Mouse (Mus musculus) heart, postnatal 25 days (tissue): ENCODE measurements around the gene Efcab3. TPM values are rescaled to one million over a fixed set of nuclear protein-coding genes. Genes with fewer than 3 reads are reported as not detected.
A peak's percentile ranks its signal among the peaks of the same experiment; 100 is the strongest.
"Not testable (repeated sequence)": the region's sequence is repeated elsewhere in the genome, so short reads cannot be mapped to it uniquely, and the experiment has no call there.

Source experiments
- DNase-seq: peaks from one replicate; pipeline ENCODE4 v3.0.0; 2022; ENCODE audit warnings: low spot score
- intact Hi-C: fragments of 180-260 bp; cut with DNase I; formaldehyde crosslinking; loops from one replicate; pipeline ENCODE4 v1.15.1; 2025
- total RNA-seq, 2 experiments: library from RNA; stranded (reverse); gene quantifications; 2 replicates each; pipeline ENCODE4 v1.2.3; 2021

Gene Efcab3
- total RNA-seq = not detected

DNA sequence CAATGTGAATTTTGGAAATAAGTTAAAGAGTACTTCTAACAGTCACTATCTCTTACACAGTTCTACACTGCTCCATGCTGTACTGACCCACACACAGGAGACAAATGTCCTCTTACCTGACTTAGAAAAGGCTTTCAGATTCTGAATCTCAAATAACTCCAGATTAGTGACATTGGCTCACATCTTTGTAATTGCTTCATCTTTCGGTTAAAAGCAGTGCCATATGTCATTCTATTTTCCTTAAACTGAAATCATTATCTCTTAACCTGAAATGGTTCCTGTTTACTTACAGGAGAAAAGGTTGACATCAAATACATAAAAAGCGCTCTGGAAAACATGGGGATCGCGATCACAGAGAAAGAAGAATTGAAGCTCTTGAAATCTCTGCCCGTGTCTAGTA is at the start of gene Efcab3:
TSS of gene Efcab3 (plus strand) at position 301 of the 400 bp plus-strand sequence.
- intact Hi-C loops = no loop called here
- DNase-seq = no peak

DNA sequence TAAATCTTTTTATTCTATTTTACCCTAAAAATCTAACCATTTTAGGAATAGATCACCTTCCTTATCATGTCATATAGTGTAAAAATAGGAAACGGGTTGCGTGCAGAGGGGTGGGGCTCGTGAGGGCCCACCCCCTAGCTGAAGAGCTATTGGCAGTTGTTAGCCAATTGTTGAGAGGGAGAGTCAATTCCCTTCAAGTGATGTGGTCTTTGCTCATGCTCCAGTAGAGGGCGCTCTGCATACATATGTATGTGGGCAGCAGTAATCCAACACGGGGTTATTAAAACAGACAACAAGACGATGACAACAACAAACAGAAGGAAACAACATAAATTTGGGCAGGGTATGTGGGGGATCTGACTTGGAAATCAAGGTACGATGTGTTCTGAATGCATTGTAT is 42.3 kb upstream of the Efcab3 start:
- DNase-seq = no peak

DNA sequence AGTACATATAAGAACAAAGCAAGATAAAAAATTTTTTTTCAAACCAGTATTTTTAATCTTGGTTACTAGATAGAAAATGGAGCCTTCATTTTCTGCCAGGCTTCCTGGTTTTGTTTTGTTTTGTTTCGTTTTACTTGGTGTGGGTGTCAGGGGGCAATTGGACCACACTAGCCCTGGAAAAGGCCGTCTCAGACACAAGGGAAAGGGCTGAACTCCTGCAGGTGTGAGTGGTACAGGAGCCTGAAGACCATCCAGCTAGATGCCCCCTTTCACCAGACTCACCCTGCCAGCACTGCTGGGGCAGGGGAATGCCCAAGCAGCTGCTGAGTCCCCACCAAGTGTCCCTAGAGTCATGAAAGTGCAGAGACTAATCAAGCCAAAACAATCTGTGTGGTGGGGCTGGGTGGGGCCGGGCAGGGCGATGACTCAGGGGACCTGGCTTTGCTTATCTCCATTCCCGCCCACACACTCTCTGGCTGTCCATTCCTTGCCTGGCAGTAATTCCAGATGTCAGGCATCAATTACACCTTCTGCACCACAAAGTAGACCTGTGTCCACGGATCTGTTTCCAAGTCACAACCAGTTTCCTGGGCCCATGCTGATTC is 34.5 kb upstream of the Efcab3 start:
- no peak for DNase-seq
- intact Hi-C loops = no loop called here

More for the DNA sequence above, 42.3 kb upstream of the Efcab3 start:
- intact Hi-C loops = no loop called here

DNA sequence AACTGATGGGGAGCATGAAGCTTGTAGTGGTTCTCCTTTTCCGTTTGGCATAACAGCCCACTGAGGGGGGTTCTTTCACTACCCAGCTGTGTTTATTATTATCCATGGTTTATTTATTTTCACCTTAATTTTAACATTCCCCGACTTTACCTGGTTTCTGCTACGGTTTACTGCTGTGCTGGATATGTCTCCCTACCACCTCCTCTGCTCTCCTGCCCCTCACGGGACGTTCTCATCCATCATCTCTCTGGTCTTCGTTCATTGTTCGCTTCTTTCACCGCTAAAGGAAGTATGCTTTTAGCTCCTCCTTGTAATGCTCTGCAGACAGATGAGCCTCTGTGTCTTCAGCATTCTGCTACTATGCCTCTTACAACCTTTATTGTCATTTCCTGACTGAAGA is 33.9 kb upstream of the Efcab3 start:
- intact Hi-C loops = no loop called here
- DNase-seq = no peak

DNA sequence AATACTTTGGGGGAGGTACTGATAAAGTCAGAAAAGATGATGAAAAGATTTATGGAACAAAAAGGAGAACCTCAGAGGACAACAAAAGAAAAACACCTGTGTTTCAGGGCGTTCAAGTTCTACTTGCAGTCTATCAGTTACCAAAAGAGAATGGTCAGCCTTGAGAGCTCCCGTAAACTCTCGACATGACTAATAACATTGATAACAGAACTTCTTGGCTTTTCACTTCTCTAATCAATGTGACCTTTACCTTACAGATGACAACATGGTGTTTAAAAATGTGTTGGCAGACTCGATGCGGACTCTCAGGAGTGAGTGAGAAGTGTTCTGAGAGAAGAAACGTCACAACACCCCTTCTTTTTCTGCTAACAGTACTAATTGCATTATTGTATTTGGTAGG is 33.2 kb upstream of the Efcab3 start:
- no peak for DNase-seq
- intact Hi-C loops = no loop called here

DNA sequence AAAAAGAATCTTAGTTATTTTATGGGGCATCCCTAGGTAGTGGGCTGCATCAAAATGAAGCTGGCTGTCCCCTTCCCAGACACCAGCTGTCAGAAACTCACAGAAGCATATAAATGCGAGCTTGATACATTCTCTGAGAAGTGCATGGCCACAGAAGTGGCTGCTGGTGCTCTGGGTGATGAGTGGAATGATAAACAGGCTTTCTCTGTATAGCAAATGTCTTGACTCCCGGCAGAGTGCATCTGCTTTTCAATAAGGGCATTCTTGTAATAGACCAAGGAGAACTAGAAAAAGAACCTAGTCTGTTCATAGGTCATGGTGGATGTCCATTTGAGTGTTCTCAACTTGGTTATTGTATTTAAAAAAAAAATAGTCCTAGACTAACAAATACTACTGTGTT is 32.3 kb upstream of the Efcab3 start:
- intact Hi-C loops = no loop called here
- DNase-seq = no peak

DNA sequence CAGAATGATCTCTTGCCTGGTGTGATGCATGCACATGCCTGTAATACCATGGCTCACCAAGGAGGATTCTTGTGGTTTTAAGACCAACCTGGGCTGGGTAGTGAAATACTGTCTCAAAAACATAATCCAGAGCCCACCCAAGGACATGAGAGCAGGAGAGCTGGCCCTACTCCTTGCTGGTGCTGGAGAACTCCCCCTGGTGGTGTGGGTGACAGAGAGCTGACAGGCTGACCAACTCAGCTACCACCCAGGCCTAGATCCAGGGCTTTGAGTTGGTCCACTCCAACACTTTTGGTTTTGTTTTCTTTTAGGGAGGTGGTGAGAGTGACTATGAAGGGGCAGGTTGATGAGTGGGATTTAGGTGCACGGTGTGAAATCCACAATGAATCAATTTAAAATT is 28.3 kb upstream of the Efcab3 start:
- DNase-seq = no peak
- intact Hi-C loops = no loop called here

DNA sequence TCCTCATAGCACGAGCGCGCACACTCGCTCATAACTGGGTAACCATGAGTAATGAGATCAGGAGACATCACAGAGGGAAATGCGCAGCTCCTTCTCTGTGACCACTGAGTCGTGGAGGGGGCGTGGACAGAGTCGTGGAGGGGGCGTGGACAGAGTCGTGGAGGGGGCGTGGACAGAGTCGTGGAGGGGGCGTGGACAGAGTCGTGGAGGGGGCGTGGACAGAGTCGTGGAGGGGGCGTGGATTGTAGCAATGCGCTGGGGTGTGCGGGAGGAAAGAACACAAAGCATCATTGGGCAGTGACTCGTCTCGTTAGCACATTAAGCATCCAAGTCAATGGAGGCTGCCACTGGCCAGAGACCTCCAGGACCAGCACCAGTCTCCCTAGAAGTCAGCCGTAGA is 49.1 kb downstream of the Efcab3 start:
- intact Hi-C loops, DNase-seq: not testable (repeated sequence)

DNA sequence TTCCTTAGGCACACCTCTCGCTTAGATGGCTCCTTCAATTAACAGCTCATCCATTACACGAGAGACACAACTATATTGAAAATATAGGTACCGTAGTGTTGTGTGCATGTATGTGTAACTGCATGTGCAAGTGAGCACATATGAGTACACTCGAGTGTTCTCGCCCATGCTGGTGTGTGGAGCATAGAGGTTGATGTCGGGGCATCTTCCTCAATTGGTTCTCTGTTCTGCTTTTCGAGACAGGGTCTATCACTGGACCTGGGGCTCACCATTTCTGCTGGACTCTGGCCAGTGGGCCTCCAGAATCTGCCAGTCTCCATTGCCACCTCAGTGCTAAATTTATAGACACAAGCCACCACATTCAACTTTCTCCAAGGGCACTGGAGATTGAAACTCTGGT is 54.4 kb downstream of the Efcab3 start:
- no peak for DNase-seq
- intact Hi-C loops = no loop called here

DNA sequence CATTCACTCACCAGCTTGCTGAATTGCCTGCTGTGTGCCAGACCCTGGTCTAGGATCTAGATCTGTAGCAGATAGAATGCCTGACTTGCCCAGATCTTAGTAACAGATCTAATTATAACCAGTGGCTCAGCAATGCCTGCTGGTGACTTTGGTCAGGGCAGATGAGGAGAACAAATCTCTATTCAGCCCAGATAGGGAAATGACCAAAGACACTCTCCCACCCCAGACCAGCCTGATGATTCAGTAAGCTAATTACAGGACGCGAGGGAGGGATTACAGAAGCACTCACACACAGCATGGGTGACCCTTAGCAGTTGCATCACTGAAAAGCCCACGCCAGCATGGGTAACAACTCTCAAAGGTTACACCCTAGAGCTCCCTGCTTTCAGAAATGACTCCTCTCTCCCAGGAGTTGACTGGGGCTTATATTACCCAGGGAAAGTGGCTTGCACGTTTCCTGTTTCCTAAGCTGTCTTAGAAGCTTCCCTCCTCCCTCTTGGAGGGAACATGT is 57.2 kb downstream of the Efcab3 start:
- no peak for DNase-seq
- intact Hi-C loops = loop anchor here (10.0 kb wide), 3 partner anchors 114 to 806 kb away; no protein-coding TSS in a partner anchor

DNA sequence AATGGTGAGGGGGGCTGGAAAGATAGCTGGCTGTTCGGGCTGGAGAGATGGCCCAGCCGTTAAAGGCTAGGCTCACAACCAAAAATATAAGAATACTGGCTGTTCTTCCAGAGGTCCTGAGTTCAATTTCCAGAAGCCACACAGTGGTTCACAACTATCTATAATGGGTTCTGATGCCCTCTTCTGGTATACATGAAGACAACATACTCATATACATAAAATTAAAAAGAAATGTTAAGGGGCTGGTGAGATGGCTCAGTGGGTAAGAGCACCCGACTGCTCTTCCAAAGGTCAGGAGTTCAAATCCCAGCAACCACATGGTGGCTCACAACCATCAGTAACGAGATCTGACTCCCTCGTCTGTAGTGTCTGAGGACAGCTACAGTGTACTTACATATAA is 58.4 kb downstream of the Efcab3 start:
- not testable (repeated sequence) for DNase-seq
- intact Hi-C loops = loop anchor here (10.0 kb wide), 3 partner anchors 113 to 807 kb away; no protein-coding TSS in a partner anchor

DNA sequence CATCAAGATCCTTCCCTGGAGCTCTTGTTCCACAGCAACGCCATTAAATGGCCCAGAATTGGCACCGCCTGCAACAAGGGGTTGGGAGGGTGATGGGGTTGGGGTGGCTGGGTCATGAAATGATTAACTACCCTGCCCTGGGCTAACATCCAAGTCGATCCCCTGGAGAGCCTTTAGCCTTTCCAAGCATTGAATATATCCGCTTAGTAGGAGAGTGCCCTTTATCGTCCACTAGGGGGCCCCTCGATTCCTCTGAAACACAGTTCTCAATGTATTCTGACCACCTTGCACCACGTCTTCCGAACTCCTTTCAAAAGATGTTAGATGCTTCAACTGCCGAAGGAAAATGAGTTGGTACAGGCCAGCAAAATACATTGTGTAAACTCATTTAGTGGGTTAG is 60.6 kb downstream of the Efcab3 start:
- DNase-seq = no peak
- intact Hi-C loops = loop anchor here (10.0 kb wide), 3 partner anchors 111 to 809 kb away; no protein-coding TSS in a partner anchor

DNA sequence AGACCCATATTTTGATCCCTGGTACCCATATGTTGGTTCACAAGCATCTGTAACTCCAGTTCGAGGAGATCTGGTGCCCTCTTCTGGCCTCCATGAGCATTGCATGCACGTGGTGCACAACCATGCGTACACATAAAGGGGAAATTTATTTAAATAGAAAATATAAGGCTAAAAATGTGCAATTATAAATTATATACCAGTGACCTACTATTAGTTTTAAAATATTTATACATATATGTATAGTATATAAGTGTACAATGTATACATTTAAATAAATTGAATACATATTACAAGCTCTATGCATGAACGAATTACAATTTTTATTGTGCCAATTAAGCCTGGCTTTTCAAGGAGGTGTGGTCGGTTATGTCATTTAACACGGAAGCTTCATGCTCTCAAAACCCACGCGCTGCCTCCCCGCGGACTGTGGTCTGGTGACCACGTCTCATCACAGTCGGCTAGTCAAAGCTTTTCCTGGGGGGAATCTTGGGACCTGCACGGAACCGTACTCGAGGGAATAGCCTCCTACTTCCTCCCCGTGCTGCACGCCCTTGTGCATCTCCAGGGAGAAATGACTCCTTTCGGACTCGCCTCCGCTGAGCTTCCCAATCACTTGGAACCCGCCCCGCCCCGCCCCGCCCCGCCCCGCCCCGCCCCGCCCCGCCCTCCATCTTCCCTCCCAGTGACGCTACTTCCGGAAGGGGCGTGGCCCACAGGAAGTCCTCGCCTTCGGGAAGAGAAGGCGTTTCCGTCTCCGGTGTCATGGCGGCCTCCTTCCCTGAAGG is 62.5 kb downstream of the Efcab3 start, which contains the start of gene Mettl2:
TSS of gene Mettl2 (plus strand) at position 691 of the 785 bp plus-strand sequence.
- intact Hi-C loops = loop anchor here (1.0 to 10.0 kb wide), 5 partner anchors 54 to 811 kb away; no protein-coding TSS in a partner anchor
- peak; percentile 49 for DNase-seq

DNA sequence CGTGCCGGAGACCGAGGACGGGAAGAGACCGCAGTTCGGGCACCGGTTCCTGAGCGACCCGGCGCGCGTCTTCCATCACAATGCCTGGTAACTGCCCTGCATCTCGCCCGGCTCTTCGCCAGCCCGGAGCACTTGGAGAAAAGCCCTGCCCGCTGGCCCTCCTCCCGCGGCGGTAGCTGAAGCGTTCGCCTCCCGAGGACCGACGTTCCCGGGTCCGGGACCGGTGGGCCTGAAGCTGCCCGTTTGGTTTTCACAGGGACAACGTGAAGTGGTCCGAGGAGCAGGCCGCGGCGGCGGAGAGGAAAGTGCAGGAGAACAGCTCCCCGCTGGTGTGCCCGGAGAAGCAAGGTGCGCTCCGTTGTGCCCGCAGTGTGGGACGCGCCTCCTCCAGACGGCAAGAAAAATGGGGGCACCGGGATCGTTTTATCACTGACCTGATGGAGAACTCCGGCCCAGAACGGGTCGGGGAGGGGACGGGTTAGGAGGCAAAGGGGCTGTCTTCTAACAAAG is 63.2 kb downstream of the Efcab3 start:
- no peak for DNase-seq
- intact Hi-C loops = loop anchor here (1.0 to 10.0 kb wide), 5 partner anchors 54 to 812 kb away; no protein-coding TSS in a partner anchor

DNA sequence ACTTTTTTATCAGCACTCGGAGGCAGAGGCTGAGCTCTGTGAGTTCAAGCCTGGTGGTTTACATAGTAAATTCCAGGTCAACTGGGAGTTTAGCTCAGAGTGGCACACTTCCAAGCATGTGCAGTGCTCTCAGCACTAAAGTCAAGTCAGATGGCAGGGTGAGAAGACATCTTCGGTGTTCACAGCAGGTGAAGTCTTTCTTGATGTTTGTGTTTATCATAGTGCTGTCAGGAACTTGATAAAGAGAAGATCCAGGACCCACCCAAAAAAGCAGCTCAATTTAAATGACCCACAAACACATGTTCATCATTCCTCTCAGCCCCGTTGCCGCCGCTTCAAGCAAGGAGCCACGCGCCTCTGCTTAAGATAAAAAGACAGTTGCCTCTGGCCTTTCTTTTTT is 72.3 kb downstream of the Efcab3 start:
- intact Hi-C loops = no loop called here
- no peak for DNase-seq

DNA sequence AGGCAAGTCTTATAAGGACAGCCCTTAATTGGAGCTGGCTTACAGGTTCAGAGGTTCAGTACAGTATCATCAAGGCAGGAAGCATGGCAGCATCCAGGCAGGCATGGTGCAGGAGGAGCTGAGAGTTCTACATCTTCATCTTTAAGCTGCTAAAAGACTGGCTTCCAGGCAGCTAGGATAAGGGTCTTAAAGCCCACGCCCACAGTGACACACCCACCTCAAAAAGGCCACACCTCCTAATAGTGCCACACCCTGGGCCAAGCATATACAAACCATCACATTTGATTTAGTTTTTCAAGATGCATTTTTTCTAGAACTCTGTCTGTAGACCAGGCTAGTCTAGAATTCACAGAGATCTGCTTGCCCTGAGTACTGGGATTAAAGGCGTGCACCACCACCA is 73.9 kb downstream of the Efcab3 start:
- intact Hi-C loops = not testable (repeated sequence)

DNA sequence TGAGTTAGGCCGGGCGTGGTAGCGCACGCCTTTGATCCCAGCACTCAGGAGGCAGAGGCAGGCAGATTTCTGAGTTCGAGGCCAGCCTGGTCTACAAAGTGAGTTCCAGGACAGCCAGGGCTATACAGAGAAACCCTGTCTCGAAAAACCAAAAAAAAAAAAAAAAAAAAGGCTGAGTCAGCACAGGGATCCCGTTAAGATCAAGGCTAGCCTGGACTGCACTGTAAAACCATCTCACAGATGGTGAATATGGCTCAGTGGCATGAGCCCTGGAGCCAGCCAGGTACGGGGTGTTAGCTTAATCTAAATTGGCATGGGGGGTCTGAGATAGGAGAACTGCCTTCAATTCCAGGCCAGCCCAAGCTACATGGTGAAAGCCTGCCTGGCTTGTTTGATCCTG is 77.1 kb downstream of the Efcab3 start:
- DNase-seq, intact Hi-C loops: not testable (repeated sequence)

More for the DNA sequence above, 73.9 kb downstream of the Efcab3 start:
- DNase-seq = not testable (repeated sequence)

DNA sequence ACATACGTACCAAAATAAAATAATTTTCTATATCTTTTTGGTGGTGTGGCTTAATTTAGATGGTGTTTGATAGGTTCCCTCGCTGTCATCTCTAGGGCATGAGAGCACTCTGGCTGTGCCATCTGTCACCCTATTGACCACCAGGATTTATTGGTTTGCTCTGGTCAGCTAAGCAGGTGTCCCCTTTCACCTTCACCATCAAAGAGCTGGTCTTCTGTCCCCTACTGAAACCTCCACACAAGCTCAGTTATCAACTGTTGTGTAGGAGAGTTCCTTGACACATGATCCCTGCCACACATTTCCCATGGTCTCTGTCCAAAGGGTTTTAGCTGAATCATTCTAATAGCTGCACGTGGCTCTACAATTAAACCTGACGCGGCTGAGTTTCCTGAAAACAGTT is 77.7 kb downstream of the Efcab3 start:
- intact Hi-C loops = no loop called here
- no peak for DNase-seq

DNA sequence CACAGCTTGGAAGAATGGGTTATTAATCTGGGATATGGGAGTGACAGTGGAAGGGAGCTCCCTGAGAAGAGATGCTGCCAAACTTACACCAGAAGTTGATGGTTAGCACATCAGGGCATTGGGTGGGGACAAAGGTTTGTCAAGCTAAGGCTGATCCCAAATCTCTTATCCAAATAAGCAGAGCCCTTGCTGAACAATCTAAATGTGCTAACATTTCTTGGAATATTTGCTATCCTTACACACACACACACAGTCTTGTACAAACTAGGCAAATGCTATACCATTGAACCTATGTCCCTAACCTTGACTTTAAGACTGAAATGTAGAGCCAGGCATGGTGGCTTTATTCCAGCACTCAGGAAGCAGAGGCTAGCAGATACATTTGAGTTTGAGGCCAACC is 80.2 kb downstream of the Efcab3 start:
- DNase-seq = no peak
- intact Hi-C loops = no loop called here

DNA sequence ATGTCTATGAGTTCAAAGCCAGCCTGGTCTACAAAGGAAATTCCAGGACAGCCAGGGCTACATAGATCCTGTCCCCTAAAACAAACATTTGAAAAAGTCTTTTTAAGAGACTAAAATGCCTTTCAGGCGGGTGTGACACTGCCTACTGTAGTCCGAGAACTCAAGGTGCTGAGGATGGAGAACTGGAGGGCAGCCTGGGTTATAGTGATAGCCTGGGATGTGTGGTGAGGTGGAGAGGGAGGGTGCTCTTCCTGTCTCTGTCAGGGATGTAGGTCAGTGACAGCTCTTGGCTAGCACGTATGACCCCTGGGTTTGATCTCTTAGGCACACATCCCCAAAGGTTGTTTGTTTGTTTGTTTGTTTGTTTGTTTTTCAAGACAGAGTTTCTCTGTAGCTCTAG is 80.7 kb downstream of the Efcab3 start:
- DNase-seq = no peak
- intact Hi-C loops = no loop called here
